Comparison of ENCODE assay signal across 26 mouse cellular contexts in the genomic region with DNA sequence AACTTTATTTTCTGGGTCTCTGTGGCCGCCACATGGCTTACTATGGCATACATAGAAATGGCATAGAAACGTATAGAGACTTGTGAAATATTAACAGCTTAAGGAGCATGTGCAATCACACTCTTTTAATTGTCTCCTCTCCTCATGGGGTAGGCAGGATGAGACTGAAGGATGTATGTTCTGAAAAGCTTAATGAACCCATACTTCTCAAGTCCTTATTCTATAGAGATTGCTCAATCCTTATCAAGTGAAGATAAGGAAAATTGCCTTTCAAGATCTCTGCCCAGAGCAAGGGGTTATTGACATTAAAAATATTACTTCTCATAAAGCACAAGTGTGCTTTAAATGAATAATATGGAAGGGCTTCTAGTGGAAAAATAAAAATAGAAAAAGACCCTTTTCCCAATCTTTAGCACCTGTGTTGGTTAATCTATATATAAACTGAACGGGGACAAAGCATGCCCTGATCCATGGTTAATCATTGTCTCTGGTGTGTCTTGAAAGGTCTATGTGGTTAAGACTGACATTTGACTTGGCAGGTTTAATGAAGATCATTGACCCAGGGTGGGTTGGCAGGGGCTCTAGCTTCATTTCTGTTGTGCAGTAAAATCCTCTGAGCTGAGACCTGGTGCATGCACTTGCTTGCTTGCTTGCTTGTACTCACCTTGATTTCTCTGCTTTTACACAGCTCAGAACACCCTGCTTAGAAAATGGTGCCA.
DNase-seq lines count a peak whose midpoint lies in the region; ATAC-seq and TF ChIP-seq lines count a peak whose summit lies in the region.
"Had no signal": no experiment of that assay in that cellular context is flagged by ENCODE, and none has a peak within 500 bp of the region (broad histone marks: within the 10 kb centered on the region; RNA-seq: fewer than 3 reads in every experiment).

No protein-coding gene starts in this region.

- DNase-seq in kidney, adult 11 months, result peak; percentile 38
- DNase-seq in kidney, postnatal 36 days, result peak; percentile 34 to 57
- no peak for DNase-seq in forebrain, embryonic 10.5 days (ENCODE audit: extremely low spot score, low spot score)
- DNase-seq in retina, postnatal 1 day, result no peak
- DNase-seq: adrenal gland, adult 8-10 months; cerebellum, adult 2 months; cerebellum, postnatal 14 days; forebrain, postnatal 0 days; gastrocnemius, postnatal 14 days; heart, postnatal 36 days; layer of hippocampus, adult 9-11 months; liver, postnatal 0 days; lung, postnatal 36 days; right cerebral cortex, adult 18-20 months; right cerebral cortex, postnatal 4 days had no signal

- H3K4me2 ChIP-seq in kidney, embryonic 14.5 days (replicated peaks; ENCODE audit: low read depth, low read length), result no peak overlapping the region
- H3K4me2 ChIP-seq in intestine, postnatal 0 days (replicated peaks; ENCODE audit: low read depth), result no peak overlapping the region
- no peak overlapping the region for H3K4me2 ChIP-seq in kidney, embryonic 15.5 days
- no peak overlapping the region for H3K4me2 ChIP-seq in hindbrain, embryonic 12.5 days (replicated peaks)
- H3K4me2 ChIP-seq: forebrain, embryonic 12.5 days; heart, embryonic 11.5 days; hindbrain, embryonic 13.5 days; liver, embryonic 11.5 days; midbrain, embryonic 12.5 days had no signal

- H3K27ac ChIP-seq in kidney, embryonic 14.5 days (ENCODE audit: low read depth, low read length), result no peak overlapping the region
- no peak overlapping the region for H3K27ac ChIP-seq in intestine, postnatal 0 days (ENCODE audit: low read depth, low read length)
- peak overlapping the region; percentile 64 for H3K27ac ChIP-seq in kidney, embryonic 15.5 days
- H3K27ac ChIP-seq in forebrain, embryonic 10.5 days, result no peak overlapping the region
- no peak overlapping the region for H3K27ac ChIP-seq in hindbrain, embryonic 12.5 days
- H3K27ac ChIP-seq: forebrain, embryonic 12.5 days; hindbrain, embryonic 13.5 days; midbrain, embryonic 12.5 days had no signal

- no peak for ATAC-seq in kidney, embryonic 14.5 days (ENCODE audit: low FRiP score, low TSS enrichment)
- ATAC-seq in intestine, postnatal 0 days, result 0 out of 2 replicates have a peak, but pooled peaks have one; percentile 16
- peak; percentile 60; the same call in 1 of the 2 replicates for ATAC-seq in kidney, embryonic 15.5 days (replicated peaks; ENCODE audit: low FRiP score)
- ATAC-seq in hindbrain, embryonic 12.5 days (ENCODE audit: low FRiP score), result no peak
- ATAC-seq: forebrain, postnatal 0 days; liver, postnatal 0 days had no signal

- H3K9me3 ChIP-seq in kidney, embryonic 14.5 days (ENCODE audit: control insufficient read depth, low read length), result no peaks in the 10 kb centered on the region
- H3K9me3 ChIP-seq in intestine, postnatal 0 days (ENCODE audit: control insufficient read depth), result no peaks in the 10 kb centered on the region
- no peaks in the 10 kb centered on the region for H3K9me3 ChIP-seq in kidney, embryonic 15.5 days (replicated peaks)
- H3K9me3 ChIP-seq in forebrain, embryonic 10.5 days, result no peaks in the 10 kb centered on the region
- H3K9me3 ChIP-seq in hindbrain, embryonic 12.5 days (replicated peaks), result no peaks in the 10 kb centered on the region
- H3K9me3 ChIP-seq: forebrain, embryonic 12.5 days; G1E; hindbrain, embryonic 13.5 days; midbrain, embryonic 12.5 days had no signal

- TF ChIP-seq CTCF in intestine, postnatal 0 days (IDR thresholded peaks at IDR 0.05; ENCODE audit: low read depth), result no peak

- WGBS in kidney, embryonic 14.5 days, result 71% methylated on average over 3 of the region's 3 CpGs
- 50% methylated on average over 3 of the region's 3 CpGs for WGBS in intestine, postnatal 0 days
- 64% methylated on average over 3 of the region's 3 CpGs for WGBS in kidney, embryonic 15.5 days
- WGBS in forebrain, embryonic 10.5 days, result 89% methylated on average over 3 of the region's 3 CpGs
- WGBS in hindbrain, embryonic 12.5 days, result 76% methylated on average over 3 of the region's 3 CpGs

- 0 out of 2 replicates have a peak, but pooled peaks cover 4% of the 10 kb centered on the region for H3K4me1 ChIP-seq in kidney, embryonic 14.5 days (ENCODE audit: control insufficient read depth, insufficient read depth, low read length)
- no peaks in the 10 kb centered on the region for H3K4me1 ChIP-seq in intestine, postnatal 0 days (replicated peaks; ENCODE audit: control insufficient read depth, insufficient read depth, low read length)
- H3K4me1 ChIP-seq in kidney, embryonic 15.5 days, result peaks cover 5% of the 10 kb centered on the region; the same call in 1 of the 2 replicates
- no peaks in the 10 kb centered on the region for H3K4me1 ChIP-seq in forebrain, embryonic 10.5 days
- no peaks in the 10 kb centered on the region for H3K4me1 ChIP-seq in hindbrain, embryonic 12.5 days
- H3K4me1 ChIP-seq: forebrain, embryonic 12.5 days; midbrain, embryonic 12.5 days had no signal

- no peak overlapping the region for H3K4me3 ChIP-seq in kidney, embryonic 14.5 days (ENCODE audit: low read length)
- no peak overlapping the region for H3K4me3 ChIP-seq in intestine, postnatal 0 days (ENCODE audit: low read depth, low read length)
- H3K4me3 ChIP-seq in kidney, embryonic 15.5 days (replicated peaks), result no peak overlapping the region
- no peak overlapping the region for H3K4me3 ChIP-seq in forebrain, embryonic 10.5 days
- no peak overlapping the region for H3K4me3 ChIP-seq in hindbrain, embryonic 12.5 days
- H3K4me3 ChIP-seq: erythroblast, embryonic 14.5 days; forebrain, embryonic 12.5 days; hindbrain, embryonic 13.5 days; midbrain, embryonic 12.5 days had no signal

- no peaks in the 10 kb centered on the region for H3K36me3 ChIP-seq in kidney, embryonic 14.5 days (ENCODE audit: control insufficient read depth, insufficient read depth, low read length)
- no peaks in the 10 kb centered on the region for H3K36me3 ChIP-seq in intestine, postnatal 0 days (ENCODE audit: control insufficient read depth, insufficient read depth)
- H3K36me3 ChIP-seq in kidney, embryonic 15.5 days, result no peaks in the 10 kb centered on the region
- H3K36me3 ChIP-seq in forebrain, embryonic 10.5 days (replicated peaks), result no peaks in the 10 kb centered on the region
- no peaks in the 10 kb centered on the region for H3K36me3 ChIP-seq in hindbrain, embryonic 12.5 days
- H3K36me3 ChIP-seq: forebrain, embryonic 12.5 days; G1E; hindbrain, embryonic 13.5 days; midbrain, embryonic 12.5 days had no signal

- H3K9ac ChIP-seq in kidney, embryonic 14.5 days (ENCODE audit: low read depth, low read length), result no peak overlapping the region
- no peak overlapping the region for H3K9ac ChIP-seq in intestine, postnatal 0 days (ENCODE audit: low read depth, low read length)
- H3K9ac ChIP-seq in kidney, embryonic 15.5 days, result no peak overlapping the region
- no peak overlapping the region for H3K9ac ChIP-seq in hindbrain, embryonic 12.5 days
- H3K9ac ChIP-seq: forebrain, embryonic 12.5 days; forebrain, postnatal 0 days; hindbrain, embryonic 13.5 days; liver, postnatal 0 days; midbrain, embryonic 12.5 days had no signal

- H3K27me3 ChIP-seq in kidney, embryonic 14.5 days (ENCODE audit: control insufficient read depth, insufficient read depth, low read length), result no peaks in the 10 kb centered on the region
- no peaks in the 10 kb centered on the region for H3K27me3 ChIP-seq in intestine, postnatal 0 days (replicated peaks; ENCODE audit: control insufficient read depth, insufficient read depth, low read length)
- H3K27me3 ChIP-seq in kidney, embryonic 15.5 days, result no peaks in the 10 kb centered on the region
- H3K27me3 ChIP-seq in forebrain, embryonic 10.5 days (ENCODE audit: poor library complexity, severe bottlenecking), result no peaks in the 10 kb centered on the region
- no peaks in the 10 kb centered on the region for H3K27me3 ChIP-seq in hindbrain, embryonic 12.5 days
- H3K27me3 ChIP-seq: forebrain, embryonic 12.5 days; hindbrain, embryonic 13.5 days; midbrain, embryonic 12.5 days had no signal

Comparison
In these comparisons a context has a peak if more than half of its experiments do, and no peak if none do; other contexts are left out.
1. ATAC-seq: peak in intestine, postnatal 0 days (single experiment) and kidney, embryonic 15.5 days (single experiment); none in kidney, embryonic 14.5 days (single experiment) and hindbrain, embryonic 12.5 days (single experiment).
2. DNase-seq: peak in kidney, adult 11 months (single experiment) and kidney, postnatal 36 days (2 of 2); none in forebrain, embryonic 10.5 days (single experiment) and retina, postnatal 1 day (single experiment).